Mouse (Mus musculus): ENCODE data around the gene Bcl2l13.

- no peak for TF ChIP-seq POLR2A (IDR thresholded peaks at IDR 0.05; ENCODE audit: extremely low read depth, insufficient read depth, low read length)
- no peak for TF ChIP-seq CTCF (IDR thresholded peaks at IDR 0.05; ENCODE audit: low read depth, low read length)
These were observed 4.2 kb downstream of the Bcl2l13 start for GRCm38 (mm10) chr6:120840258-120840657.
